Mouse (Mus musculus): ENCODE data around the gene Stpg3. TPM values are rescaled to one million over a fixed set of nuclear protein-coding genes. Genes with fewer than 3 reads are reported as not detected.
A peak's percentile ranks its signal among the peaks of the same experiment; 100 is the strongest.

Gene Stpg3
- total RNA-seq, 2 experiments from 2014 or later: not detected

DNA sequence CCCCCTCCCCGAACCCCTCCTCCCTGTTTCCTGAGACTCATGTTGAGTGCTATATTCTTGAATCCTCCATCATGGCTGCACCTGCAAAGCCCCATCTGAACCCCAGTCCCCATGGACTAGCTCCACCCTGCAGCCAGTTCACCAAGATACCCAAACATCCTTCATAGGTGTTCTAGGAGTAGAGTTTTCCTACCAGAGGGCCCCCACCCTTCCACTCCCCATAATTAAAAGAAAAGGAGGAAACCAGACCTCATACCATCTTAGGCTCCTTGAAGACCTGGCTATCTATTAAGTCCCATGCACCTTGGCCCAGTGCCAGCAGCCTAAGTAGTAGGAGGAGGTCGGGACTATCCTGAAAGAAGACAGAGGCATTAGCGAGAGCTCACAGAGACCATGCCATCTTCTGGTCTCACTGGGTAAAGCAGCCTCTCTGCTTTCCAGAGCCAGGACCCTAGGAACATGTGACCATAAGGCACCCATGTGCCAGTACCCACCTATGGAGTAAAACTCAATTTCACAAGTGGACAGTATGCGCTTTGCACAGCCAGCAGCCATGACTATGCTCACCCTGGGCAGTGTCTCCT, 10.7 kb downstream of the Stpg3 start:
- no peak for DNase-seq

GRCm38 (mm10) chr2:25200631-25201030, 13.8 kb downstream of the Stpg3 start:
- DNase-seq: no peak

DNA sequence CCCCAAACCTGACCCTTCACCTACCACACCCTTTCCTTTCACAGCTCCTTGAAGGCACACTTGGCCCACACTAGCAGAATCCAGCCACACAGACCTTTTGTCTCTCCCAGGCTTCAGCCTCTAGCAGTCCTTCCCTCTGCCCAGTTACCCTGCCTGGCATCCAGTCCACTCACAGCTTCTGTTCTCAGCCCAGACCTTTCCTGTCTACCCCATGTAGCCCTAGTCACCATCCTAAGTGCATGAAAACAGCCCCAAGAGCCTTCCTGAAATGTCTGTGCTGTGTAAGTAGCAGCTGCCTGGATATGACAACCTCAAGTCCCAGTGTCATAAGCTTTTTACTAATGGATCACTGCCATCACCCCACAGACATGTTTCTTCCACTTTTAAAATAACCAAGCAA, 16.5 kb downstream of the Stpg3 start:
- DNase-seq: no peak

- DNase-seq: no peak
These were observed 17.2 kb downstream of the Stpg3 start for GRCm38 (mm10) chr2:25197191-25197590.

GRCm38 (mm10) chr2:25196172-25196954, 18.1 kb downstream of the Stpg3 start, which contains the start of gene Tor4a:
Gene Tor4a, minus strand, starts transcription at chr2:25196886.
- DNase-seq: peak; percentile 32

- DNase-seq: no peak
These were observed 19.0 kb downstream of the Stpg3 start for GRCm38 (mm10) chr2:25195211-25196156.

DNA sequence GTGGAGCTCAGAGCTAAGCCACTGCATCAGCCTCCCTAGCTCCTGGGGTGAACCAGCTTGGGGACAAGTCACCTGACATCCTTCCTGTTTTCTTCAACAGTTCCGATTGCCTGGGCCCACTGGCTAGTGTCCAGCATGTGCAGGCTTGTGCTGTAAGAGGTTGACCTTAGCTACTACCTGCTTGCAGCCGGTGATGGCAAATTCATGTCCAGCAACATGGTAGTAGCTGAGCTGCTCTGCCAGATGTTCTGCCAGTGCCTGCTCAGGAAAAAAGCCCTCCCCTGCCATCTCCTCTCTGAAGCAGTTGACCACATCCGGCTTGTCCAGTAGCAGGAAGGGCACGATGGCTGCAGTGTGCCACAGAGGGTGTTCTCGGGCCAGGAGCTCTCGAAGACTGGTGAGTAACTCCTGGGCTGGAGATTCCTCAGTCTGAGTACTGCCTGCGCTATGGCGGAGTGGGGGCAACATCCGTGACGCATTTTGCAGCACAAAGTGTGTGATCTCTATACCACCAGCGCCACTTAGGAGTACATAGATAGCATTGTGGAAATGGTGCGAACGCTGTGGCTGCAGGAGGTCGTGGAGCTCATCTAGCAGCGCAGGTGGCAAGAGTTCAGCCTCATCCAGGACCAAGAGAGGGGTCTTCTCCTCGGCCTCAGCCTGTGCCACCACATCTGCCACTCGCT, 19.8 kb downstream of the Stpg3 start:
- DNase-seq: no peak

DNA sequence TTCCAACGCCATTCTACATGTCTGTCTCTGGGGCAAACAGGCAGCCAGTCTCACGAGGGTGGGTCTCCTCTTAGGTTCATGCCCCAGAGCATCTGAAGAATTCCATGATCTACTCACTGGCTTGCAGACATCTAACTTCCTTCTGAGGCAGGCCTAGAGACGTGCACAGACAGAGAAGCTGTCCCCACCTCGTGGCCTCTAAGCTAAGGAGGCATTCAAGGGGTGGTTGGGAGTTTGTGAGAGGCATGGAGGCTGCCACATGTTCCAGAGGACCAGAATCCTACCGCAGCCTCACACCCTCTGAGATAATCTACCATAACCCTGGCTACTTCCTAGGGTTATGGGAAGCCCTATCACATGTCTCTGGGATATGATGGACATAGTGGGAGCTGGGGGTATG, 20.4 kb downstream of the Stpg3 start:
- no peak for DNase-seq

GRCm38 (mm10) chr2:25193330-25193770, 21.1 kb downstream of the Stpg3 start:
- peak; percentile 79 for DNase-seq

DNA sequence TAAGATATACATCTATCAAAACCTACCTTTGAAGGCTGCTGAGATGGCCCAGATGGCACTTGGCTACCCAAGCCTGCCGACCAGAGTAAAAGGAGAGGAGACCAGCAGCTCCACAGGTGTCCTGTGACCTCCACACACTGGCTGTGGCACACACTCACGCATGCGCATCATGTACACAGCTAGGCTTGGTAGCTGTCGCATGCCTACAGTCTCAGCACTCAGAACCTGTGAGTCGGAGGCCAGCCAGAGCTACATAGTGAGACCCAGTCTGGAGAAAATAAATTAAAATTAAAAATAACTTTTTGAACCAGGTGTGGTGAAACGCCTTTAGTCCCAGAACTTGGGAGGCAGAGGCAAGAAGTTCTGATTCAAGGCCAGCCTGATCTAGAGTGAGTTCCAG, 26.6 kb downstream of the Stpg3 start:
- DNase-seq: no peak

DNA sequence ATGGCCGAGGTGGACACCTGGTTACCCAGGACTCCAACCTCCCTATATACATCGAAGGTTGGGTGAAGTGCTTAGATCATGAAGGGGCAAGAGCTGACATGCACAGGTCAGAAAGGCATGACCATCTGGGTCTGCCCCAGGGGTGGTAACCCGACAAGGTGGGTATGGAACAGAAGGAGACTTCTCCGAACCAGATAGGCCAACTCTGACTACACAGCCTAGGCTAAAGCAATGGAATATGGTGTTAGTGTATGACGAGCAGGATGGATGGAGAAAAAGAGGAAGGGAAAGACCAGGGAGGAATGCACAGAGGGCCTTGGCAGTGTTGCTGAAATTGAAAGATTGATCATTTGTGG, 27.9 kb downstream of the Stpg3 start:
- no peak for DNase-seq

- peak; percentile 57 for DNase-seq
These were observed 28.5 kb downstream of the Stpg3 start for GRCm38 (mm10) chr2:25185625-25186574.

GRCm38 (mm10) chr2:25184496-25184895, 29.9 kb downstream of the Stpg3 start:
- DNase-seq: no peak

DNA sequence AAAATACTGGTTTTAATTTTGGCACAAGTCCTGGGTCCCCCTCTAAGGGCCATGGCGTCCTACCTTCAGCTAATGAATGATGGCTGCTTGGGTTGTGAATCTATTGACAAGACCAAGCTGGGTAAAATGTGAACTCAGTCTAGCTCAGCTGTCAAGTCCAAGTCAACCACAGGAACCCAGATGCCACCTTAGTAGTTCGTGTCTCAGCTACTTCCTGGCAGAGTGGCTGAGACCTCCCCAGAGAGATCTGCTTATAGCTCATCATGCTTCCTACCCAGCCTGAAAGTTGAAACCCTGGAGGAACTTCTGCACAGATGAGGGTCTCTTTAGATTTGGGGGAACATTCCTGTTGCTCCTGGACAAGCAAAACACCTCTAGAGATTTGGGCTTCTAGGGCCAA, 31.1 kb downstream of the Stpg3 start:
- DNase-seq: no peak

DNA sequence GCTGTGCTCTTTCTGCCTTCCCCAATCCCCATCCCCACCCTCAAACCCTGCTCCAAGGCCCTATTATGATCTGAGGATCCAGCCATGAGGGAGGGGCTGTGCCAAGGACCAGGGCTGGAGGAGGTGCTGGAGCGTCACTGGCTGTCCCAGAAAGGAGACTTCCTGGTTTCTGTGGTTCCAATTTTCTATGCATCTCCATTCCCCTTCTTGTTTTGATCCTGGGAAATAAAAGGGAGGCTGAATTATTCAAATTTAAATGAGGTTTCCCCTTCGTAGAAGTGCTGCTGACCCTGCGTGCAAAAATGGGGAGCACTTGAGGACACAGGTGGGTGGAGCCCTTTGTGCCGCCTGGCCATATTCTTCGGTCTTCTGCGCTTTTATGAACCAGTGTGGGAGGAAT, 31.8 kb downstream of the Stpg3 start:
- no peak for DNase-seq

- no peak for DNase-seq
These were observed 32.5 kb downstream of the Stpg3 start for GRCm38 (mm10) chr2:25181891-25182397.

DNA sequence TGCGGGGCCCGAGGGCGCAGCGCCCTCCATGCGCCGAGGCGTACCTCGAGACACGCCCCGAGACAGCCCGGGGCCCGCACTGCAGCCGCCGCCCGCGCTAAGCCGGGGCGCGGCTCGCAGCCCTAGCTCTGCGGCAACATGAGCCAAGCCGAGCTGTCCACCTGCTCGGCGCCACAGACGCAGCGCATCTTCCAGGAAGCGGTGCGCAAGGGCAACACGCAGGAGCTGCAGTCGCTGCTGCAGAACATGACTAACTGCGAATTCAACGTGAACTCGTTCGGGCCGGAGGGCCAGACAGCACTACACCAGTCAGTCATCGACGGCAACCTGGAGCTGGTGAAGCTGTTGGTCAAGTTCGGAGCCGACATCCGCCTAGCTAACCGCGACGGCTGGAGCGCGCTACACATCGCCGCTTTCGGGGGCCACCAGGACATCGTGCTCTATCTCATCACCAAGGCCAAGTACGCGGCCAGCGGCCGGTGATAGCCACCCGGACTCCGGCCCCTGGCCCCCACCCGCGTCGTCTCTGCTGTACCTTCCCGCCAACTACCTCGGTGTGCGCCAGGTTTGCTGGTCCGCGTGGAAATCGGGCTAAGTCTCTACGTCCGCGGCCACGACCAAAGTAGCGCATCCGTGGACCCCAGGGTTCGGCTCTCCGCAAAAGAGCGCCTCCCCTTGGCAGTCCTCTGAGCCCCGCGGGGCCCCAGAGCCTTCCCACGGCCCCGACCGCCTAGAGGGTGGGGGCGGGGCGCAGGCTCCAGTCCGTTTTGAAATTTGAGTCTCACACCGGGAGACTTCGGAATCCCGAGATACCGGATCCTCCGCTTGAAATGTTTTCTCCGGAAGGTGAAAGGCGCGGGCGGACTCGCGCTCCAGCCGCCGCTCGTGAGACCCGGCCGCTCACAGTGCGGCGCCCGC, 33.2 kb downstream of the Stpg3 start:
- peak; percentile 40 for DNase-seq

- DNase-seq: peak; percentile 91
These were observed 33.9 kb downstream of the Stpg3 start, which contains the start of gene Nrarp for GRCm38 (mm10) chr2:25180478-25180903. Gene Nrarp, plus strand, starts transcription at chr2:25180758.

GRCm38 (mm10) chr2:25179566-25180217, 34.7 kb downstream of the Stpg3 start:
- DNase-seq: no peak
